ENCODE assay signal across 15 mouse cellular contexts in genomic region chr5:21931151-21931550, GRCm38 (mm10).
"Had no signal": no experiment of that assay in that cellular context is flagged by ENCODE, and none has a peak within 500 bp of the region (broad histone marks: within the 10 kb centered on the region; RNA-seq: fewer than 3 reads in every experiment).

No protein-coding gene starts in this region.

- H3K4me3 ChIP-seq: left cerebral cortex, adult 2 months; liver, embryonic 15.5 days; megakaryocyte, embryonic 14.5 days; midbrain, embryonic 13.5 days had no signal

- H3K4me2 ChIP-seq: liver, embryonic 11.5 days; liver, embryonic 15.5 days; midbrain, embryonic 13.5 days had no signal

- H3K9ac ChIP-seq: liver, embryonic 15.5 days; midbrain, embryonic 13.5 days had no signal

- H3K27me3 ChIP-seq: liver, embryonic 15.5 days; megakaryocyte, embryonic 14.5 days; midbrain, embryonic 13.5 days had no signal

- H3K4me1 ChIP-seq: liver, embryonic 15.5 days had no signal

- DNase-seq: kidney, adult 8-10 months; kidney, postnatal 25 days; lung, adult 2 months; lung, postnatal 36 days; right cerebral cortex, adult 18-20 months; right cerebral cortex, postnatal 25 days; thymus, postnatal 36 days had no signal

- ATAC-seq: intestine, postnatal 0 days; lung, postnatal 0 days; midbrain, embryonic 13.5 days had no signal

- H3K9me3 ChIP-seq: liver, embryonic 15.5 days; midbrain, embryonic 13.5 days had no signal

- H3K27ac ChIP-seq: left cerebral cortex, adult 2 months; liver, embryonic 15.5 days; midbrain, embryonic 13.5 days; stomach, postnatal 0 days had no signal
